Mouse (Mus musculus): ENCODE data around the gene Zmiz1. TPM values are rescaled to one million over a fixed set of nuclear protein-coding genes. Genes with fewer than 3 reads are reported as not detected.

Gene Zmiz1
- total and polyA plus RNA-seq, 3 experiments, result 3.7 to 45.8 (median 11.1) TPM

DNA sequence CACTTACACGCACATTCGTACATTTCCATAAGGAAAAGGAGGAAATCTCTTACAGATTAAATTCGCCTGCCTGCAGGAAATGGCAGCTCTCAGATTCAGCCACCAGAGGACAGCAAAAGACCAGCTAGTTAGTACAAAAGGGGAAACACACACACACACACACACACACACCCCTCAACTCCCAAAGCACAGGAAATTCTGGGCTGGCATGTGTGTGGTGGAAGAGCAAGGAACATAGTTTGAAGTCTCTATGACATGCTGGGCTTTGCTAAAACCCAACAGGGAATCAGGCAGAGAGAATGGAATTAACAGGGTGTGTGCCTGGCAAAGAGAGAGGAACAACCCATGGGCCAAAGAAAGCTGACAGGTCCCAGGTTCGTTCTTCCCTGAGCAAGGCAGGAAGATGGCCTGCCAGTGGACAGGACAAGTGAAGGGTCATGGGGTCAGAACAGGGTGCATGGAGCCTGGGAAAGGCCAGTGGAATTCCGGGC, 248.8 kb downstream of the Zmiz1 start:
- dilution Hi-C loops (cut with MboI; ENCODE audit: extremely low pct_ligation_motif_present, extremely low pct_unique_long_range_greater_than_20kb, low sequenced_read_pairs), result no loop called here
- TF ChIP-seq CTCF (conservative IDR thresholded peaks at IDR 0.05 in 1 of 2, IDR thresholded peaks at IDR 0.05 in 1 of 2; ENCODE audit: low read depth in 2 of 2, low read length in 2 of 2) (peak; percentile 81 to 96), NELFE (IDR thresholded peaks at IDR 0.05; ENCODE audit: low read depth, low read length) (no peak), RAD21 (IDR thresholded peaks at IDR 0.05; ENCODE audit: low read depth, low read length) (peak; percentile 85), SMC3 (IDR thresholded peaks at IDR 0.05; ENCODE audit: low read depth, low read length) (peak; percentile 69)
- no peaks in the 10 kb centered on the region for H3K36me3 ChIP-seq (replicated peaks in 1 of 2; ENCODE audit: control insufficient read depth in 1 of 2, insufficient read depth in 1 of 2, low read length in 1 of 2)
- no peak overlapping the region for H3K4me3 ChIP-seq (replicated peaks in 1 of 3; ENCODE audit: low read depth in 2 of 3, low read length in 2 of 3, poor library complexity in 1 of 3)
- H3K9ac ChIP-seq (ENCODE audit: insufficient read depth, low read depth), result no peak overlapping the region
- H3K79me2 ChIP-seq (replicated peaks; ENCODE audit: control insufficient read depth, extremely low read depth, insufficient read depth, poor library complexity, severe bottlenecking), result no peaks in the 10 kb centered on the region
- no peak overlapping the region for H3K4me2 ChIP-seq (ENCODE audit: insufficient read depth, low read depth, poor library complexity, severe bottlenecking)
- H3K9me3 ChIP-seq (replicated peaks; ENCODE audit: low read length), result no peaks in the 10 kb centered on the region
- peak; percentile 46 for DNase-seq (ENCODE audit: extremely low read depth)
- H3K4me1 ChIP-seq (ENCODE audit: control insufficient read depth in 1 of 2, insufficient read depth in 2 of 2), result peaks cover 0 to 22% of the 10 kb centered on the region in 2 experiments; a peak in 2 of 4 replicates
- no peaks in the 10 kb centered on the region for H3K27me3 ChIP-seq (replicated peaks)
- no peak overlapping the region for H3K27ac ChIP-seq (ENCODE audit: insufficient read depth, low read depth)
- in situ Hi-C loops (cut with MboI; ENCODE audit: low pct_ligation_motif_present, low pct_unique_long_range_greater_than_20kb, low sequenced_read_pairs), result no loop called here

DNA sequence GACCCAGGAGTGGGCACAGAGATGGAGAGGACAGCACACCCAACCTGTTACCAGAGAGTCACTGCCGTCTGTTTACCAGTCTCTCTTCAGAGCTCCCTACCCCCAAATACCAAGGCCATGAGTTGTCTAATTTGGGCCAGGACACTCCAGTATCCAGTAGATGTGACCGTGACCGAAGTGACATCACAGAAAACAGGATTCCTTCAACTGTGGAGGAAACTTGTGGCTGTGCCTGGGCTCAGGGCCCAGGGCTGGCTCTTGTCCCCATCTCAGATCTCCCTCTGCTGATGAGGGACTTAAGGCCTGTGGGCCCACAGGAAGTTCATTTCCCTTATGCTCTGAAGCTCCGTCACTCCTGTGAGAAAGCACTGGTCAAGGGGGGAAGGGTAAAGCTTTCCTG, 249.5 kb downstream of the Zmiz1 start:
- H3K27me3 ChIP-seq (replicated peaks), result no peaks in the 10 kb centered on the region
- no peak for DNase-seq (ENCODE audit: extremely low read depth)
- no peak overlapping the region for H3K4me3 ChIP-seq (replicated peaks in 1 of 3; ENCODE audit: low read depth in 2 of 3, low read length in 2 of 3, poor library complexity in 1 of 3)
- in situ Hi-C loops (cut with MboI; ENCODE audit: low pct_ligation_motif_present, low pct_unique_long_range_greater_than_20kb, low sequenced_read_pairs) (no loop called here), dilution Hi-C loops (cut with MboI; ENCODE audit: extremely low pct_ligation_motif_present, extremely low pct_unique_long_range_greater_than_20kb, low sequenced_read_pairs) (no loop called here)
- H3K27ac ChIP-seq (ENCODE audit: insufficient read depth, low read depth), result no peak overlapping the region
- H3K36me3 ChIP-seq (replicated peaks in 1 of 2; ENCODE audit: control insufficient read depth in 1 of 2, insufficient read depth in 1 of 2, low read length in 1 of 2), result no peaks in the 10 kb centered on the region
- no peak overlapping the region for H3K9ac ChIP-seq (ENCODE audit: insufficient read depth, low read depth)
- H3K4me2 ChIP-seq (ENCODE audit: insufficient read depth, low read depth, poor library complexity, severe bottlenecking), result no peak overlapping the region
- H3K9me3 ChIP-seq (replicated peaks; ENCODE audit: low read length), result no peaks in the 10 kb centered on the region
- no peak for TF ChIP-seq JUN (IDR thresholded peaks at IDR 0.05; ENCODE audit: insufficient read depth, low read depth, low read length)
- TF ChIP-seq RCOR1 (conservative IDR thresholded peaks at IDR 0.05; ENCODE audit: low read depth, low read length), result no peak
- TF ChIP-seq MAX (IDR thresholded peaks at IDR 0.05; ENCODE audit: low read length), result no peak
- TF ChIP-seq BHLHE40 (IDR thresholded peaks at IDR 0.05; ENCODE audit: low read depth, low read length), result no peak
- no peak for TF ChIP-seq MEF2A (IDR thresholded peaks at IDR 0.05; ENCODE audit: borderline replicate concordance, low read depth, low read length)
- TF ChIP-seq PAX5 (IDR thresholded peaks at IDR 0.05; ENCODE audit: low read length), result no peak
- no peak for TF ChIP-seq TBP (conservative IDR thresholded peaks at IDR 0.05; ENCODE audit: low read depth, low read length)
- no peak for TF ChIP-seq SMC3 (IDR thresholded peaks at IDR 0.05; ENCODE audit: low read depth, low read length)
- TF ChIP-seq CTCF (conservative IDR thresholded peaks at IDR 0.05 in 1 of 2, IDR thresholded peaks at IDR 0.05 in 1 of 2; ENCODE audit: low read depth in 2 of 2, low read length in 2 of 2), result no peak
- TF ChIP-seq KAT2A (IDR thresholded peaks at IDR 0.05; ENCODE audit: insufficient replicate concordance, low read length), result no peak
- no peak for TF ChIP-seq NELFE (IDR thresholded peaks at IDR 0.05; ENCODE audit: low read depth, low read length)
- no peak for TF ChIP-seq ZKSCAN1 (IDR thresholded peaks at IDR 0.05; ENCODE audit: borderline replicate concordance, low read depth, low read length)
- TF ChIP-seq SIN3A (IDR thresholded peaks at IDR 0.05; ENCODE audit: low read length), result no peak
- TF ChIP-seq GABPA (IDR thresholded peaks at IDR 0.05; ENCODE audit: insufficient replicate concordance, low read depth, low read length), result no peak
- TF ChIP-seq ZC3H11A (IDR thresholded peaks at IDR 0.05; ENCODE audit: low read depth, low read length), result no peak
- TF ChIP-seq MXI1 (IDR thresholded peaks at IDR 0.05; ENCODE audit: low read depth, low read length), result no peak
- TF ChIP-seq UBTF (IDR thresholded peaks at IDR 0.05; ENCODE audit: low read depth, low read length), result no peak
- TF ChIP-seq ZNF384 (IDR thresholded peaks at IDR 0.05; ENCODE audit: low read depth, low read length), result no peak
- TF ChIP-seq USF1 (IDR thresholded peaks at IDR 0.05; ENCODE audit: low read depth, low read length), result no peak
- H3K4me1 ChIP-seq (ENCODE audit: control insufficient read depth in 1 of 2, insufficient read depth in 2 of 2), result peaks cover 0 to 22% of the 10 kb centered on the region in 2 experiments; a peak in 2 of 4 replicates
- no peaks in the 10 kb centered on the region for H3K79me2 ChIP-seq (replicated peaks; ENCODE audit: control insufficient read depth, extremely low read depth, insufficient read depth, poor library complexity, severe bottlenecking)

Data from CH12.LX (cell line).